Mouse (Mus musculus): ENCODE results near the gene Clybl. TPM values are rescaled to one million over a fixed set of nuclear protein-coding genes. Genes with fewer than 3 reads are reported as not detected.

The Clybl gene
- polyA plus RNA-seq, 1 experiment = 342 TPM

DNA sequence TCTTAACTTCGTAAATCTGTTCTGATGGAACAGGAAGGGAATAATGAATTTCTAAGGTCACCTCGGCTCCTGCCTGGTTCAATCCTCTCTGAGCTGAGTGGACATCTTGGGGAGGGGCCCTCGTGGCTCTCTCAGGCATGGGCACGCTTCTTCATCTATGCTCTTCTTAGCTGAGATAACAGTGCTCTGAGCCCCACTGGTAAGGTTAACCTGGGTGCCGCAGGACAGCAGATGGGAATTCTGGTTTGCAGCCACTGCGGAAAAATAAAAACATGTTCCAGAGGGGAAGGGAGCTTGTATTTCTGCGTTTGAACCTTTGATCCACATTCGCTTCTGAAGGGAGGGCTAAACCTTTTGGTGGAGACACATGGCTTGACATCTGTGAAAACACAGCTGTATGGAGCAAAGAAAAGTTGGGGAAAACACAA, 43.0 kb downstream of the Clybl start:
- Histone ChIP-seq H3K4me1 (ENCODE audit: control insufficient read depth, insufficient read depth, insufficient read length, low read length) (no peaks in the 10 kb centered on the region), H3K4me3 (ENCODE audit: insufficient read depth, low read depth, low read length) (no peak overlapping the region), H3K27ac (replicated peaks; ENCODE audit: low read depth, low read length) (no peak overlapping the region)

- Histone ChIP-seq H3K27ac (replicated peaks; ENCODE audit: low read depth, low read length) (no peak overlapping the region), H3K4me3 (ENCODE audit: insufficient read depth, low read depth, low read length) (no peak overlapping the region)
Observed at GRCm38 (mm10) chr14:122225479-122226132, 44.1 kb downstream of the Clybl start.

DNA sequence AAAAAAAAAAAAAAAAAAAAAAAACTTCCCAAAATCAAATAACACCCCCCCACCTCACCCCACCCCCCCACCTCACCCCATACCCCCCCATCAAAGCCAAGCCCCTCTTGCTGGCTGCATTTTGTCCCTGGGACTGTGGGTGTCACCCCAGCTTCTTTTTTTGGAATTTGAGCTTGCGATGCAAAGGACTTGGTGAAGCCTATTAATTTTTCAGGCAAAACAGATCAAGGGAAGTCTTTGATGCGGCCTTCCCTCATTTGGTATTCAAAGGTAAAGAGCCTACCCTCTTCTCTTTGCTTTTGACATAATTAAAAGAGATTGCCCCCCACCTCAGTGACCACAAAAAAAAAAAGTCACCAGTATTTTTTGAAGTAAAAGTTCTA, 44.6 kb downstream of the Clybl start:
- Histone ChIP-seq H3K4me1 (ENCODE audit: control insufficient read depth, insufficient read depth, insufficient read length, low read length) (no peaks in the 10 kb centered on the region), H3K4me3 (ENCODE audit: insufficient read depth, low read depth, low read length) (no peak overlapping the region), H3K27ac (replicated peaks; ENCODE audit: low read depth, low read length) (no peak overlapping the region)

More at GRCm38 (mm10) chr14:122225479-122226132, 44.1 kb downstream of the Clybl start:
- H3K4me1 ChIP-seq (ENCODE audit: control insufficient read depth, insufficient read depth, insufficient read length, low read length) = no peaks in the 10 kb centered on the region

DNA sequence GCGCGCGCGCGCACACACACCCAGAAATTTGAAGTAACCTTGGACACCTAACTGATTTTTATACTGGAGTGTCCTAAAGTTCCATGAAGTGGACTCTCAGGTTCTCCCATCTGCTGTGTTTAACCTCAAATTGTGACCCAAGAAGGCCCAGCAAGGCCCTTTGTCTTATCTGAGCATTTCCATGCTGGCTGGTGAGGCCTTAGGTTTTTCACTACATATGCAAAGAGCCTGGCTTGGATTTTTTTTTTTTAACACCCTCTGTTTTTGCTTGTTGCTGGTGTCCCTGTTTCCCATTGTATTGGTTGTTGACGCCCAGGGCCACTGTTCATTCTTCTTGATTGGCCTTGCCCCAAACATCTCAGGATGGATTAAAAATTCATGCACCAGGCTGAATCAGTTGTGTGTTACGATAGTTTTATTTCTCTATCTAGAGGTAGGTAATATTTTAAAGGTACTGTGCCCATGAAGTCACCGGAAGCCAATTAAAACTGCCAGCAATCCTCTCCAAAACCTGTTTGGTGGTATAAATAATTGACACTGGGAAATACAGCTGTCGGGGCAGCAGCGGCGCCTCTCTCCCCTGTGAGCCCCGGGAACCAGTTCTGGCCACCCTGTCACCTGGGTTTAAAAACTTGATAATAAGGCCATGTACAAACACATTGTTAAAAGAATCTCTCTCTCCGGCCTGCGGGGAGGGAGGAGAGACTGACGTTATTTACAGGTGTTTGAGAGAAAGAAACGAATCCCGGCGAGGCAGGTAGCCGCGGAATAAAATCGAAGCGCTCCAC, 45.4 kb downstream of the Clybl start:
- H3K27ac ChIP-seq (replicated peaks; ENCODE audit: low read depth, low read length) = no peak overlapping the region
- H3K4me1 ChIP-seq (ENCODE audit: control insufficient read depth, insufficient read depth, insufficient read length, low read length) = no peaks in the 10 kb centered on the region
- no peak overlapping the region for H3K4me3 ChIP-seq (ENCODE audit: insufficient read depth, low read depth, low read length)

DNA sequence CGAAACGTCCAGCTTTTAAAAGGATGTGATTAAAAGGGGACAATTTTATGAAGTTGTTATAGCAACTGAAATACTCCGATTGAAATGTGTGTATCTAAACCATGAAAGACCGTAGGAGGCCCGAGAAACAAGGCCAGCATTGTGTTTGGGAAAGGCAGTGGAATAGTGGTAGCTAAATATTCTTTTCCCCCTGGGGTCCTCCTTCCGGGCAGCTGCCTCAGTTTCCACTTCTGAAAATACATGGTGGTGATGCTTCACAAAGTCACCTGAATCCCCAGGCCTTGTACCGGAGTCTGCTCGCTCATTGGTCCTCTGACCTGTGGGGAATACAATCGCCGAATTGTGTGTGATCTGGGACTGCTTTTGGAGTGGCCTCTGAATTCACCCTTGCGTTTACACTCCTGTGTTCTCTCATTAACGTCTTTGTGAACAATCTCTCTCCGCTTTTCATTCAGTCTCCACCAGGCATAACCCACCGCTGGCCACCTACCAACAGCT, 46.0 kb downstream of the Clybl start:
- H3K4me3 ChIP-seq (ENCODE audit: insufficient read depth, low read depth, low read length) = no peak overlapping the region
- no peaks in the 10 kb centered on the region for H3K4me1 ChIP-seq (ENCODE audit: control insufficient read depth, insufficient read depth, insufficient read length, low read length)
- H3K27ac ChIP-seq (replicated peaks; ENCODE audit: low read depth, low read length) = no peak overlapping the region

GRCm38 (mm10) chr14:122228816-122229551, 47.5 kb downstream of the Clybl start:
- no peak overlapping the region for H3K27ac ChIP-seq (replicated peaks; ENCODE audit: low read depth, low read length)
- H3K4me1 ChIP-seq (ENCODE audit: control insufficient read depth, insufficient read depth, insufficient read length, low read length) = no peaks in the 10 kb centered on the region
- H3K4me3 ChIP-seq (ENCODE audit: insufficient read depth, low read depth, low read length) = no peak overlapping the region

GRCm38 (mm10) chr14:122229988-122230387, 48.5 kb downstream of the Clybl start:
- no peaks in the 10 kb centered on the region for H3K4me1 ChIP-seq (ENCODE audit: control insufficient read depth, insufficient read depth, insufficient read length, low read length)
- H3K27ac ChIP-seq (replicated peaks; ENCODE audit: low read depth, low read length) = no peak overlapping the region
- H3K4me3 ChIP-seq (ENCODE audit: insufficient read depth, low read depth, low read length) = no peak overlapping the region

DNA sequence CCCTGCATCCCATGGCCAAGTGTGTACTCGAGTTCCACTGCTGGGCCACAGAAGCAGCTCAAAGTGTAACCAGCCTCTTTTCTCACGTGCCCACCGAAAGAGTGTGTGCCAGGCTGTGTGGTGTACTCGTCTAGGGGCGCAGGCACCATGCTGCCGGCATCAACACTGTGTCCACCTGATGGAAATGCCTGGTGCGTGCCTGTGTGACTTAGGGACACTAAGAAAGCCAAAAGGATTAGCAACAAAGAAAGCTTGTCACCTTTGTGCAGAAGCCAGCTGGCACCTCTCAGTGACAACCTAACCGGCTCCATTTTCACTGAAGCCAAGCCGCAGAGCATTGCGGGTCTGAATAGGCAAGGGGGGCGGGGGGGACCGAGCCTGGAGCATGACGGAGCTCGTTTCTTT, 49.1 kb downstream of the Clybl start:
- no peak overlapping the region for H3K4me3 ChIP-seq (ENCODE audit: insufficient read depth, low read depth, low read length)
- H3K4me1 ChIP-seq (ENCODE audit: control insufficient read depth, insufficient read depth, insufficient read length, low read length) = no peaks in the 10 kb centered on the region
- H3K27ac ChIP-seq (replicated peaks; ENCODE audit: low read depth, low read length) = no peak overlapping the region

DNA sequence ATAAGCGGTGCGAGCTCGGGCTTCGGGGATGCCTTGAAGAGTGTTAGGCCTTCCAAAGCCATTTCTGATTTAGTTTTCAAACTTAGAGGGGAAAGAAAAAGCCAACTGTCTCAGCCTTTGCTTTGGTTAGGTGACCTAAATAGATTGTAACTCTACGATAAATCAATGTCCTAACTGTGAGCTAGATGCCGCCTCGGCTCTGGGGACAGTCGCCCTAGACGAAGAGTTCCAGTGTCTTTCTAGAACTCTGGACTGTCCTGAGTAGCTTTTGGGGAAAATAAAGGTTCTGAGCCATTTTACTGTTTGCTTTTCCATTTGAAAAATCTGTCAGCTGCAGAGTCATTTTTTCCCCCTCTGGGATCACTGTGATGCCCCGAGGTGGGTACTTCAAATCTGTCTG, 49.6 kb downstream of the Clybl start:
- H3K27ac ChIP-seq (replicated peaks; ENCODE audit: low read depth, low read length) = no peak overlapping the region
- no peak overlapping the region for H3K4me3 ChIP-seq (ENCODE audit: insufficient read depth, low read depth, low read length)
- no peaks in the 10 kb centered on the region for H3K4me1 ChIP-seq (ENCODE audit: control insufficient read depth, insufficient read depth, insufficient read length, low read length)

- Histone ChIP-seq H3K27ac (replicated peaks; ENCODE audit: low read depth, low read length) (no peak overlapping the region), H3K4me1 (ENCODE audit: control insufficient read depth, insufficient read depth, insufficient read length, low read length) (no peaks in the 10 kb centered on the region), H3K4me3 (ENCODE audit: insufficient read depth, low read depth, low read length) (no peak overlapping the region)
Observed at GRCm38 (mm10) chr14:122233212-122233714, 51.8 kb downstream of the Clybl start.

- Histone ChIP-seq H3K4me1 (ENCODE audit: control insufficient read depth, insufficient read depth, insufficient read length, low read length) (no peaks in the 10 kb centered on the region), H3K27ac (replicated peaks; ENCODE audit: low read depth, low read length) (no peak overlapping the region), H3K4me3 (ENCODE audit: insufficient read depth, low read depth, low read length) (no peak overlapping the region)
Observed at GRCm38 (mm10) chr14:122243874-122244273, 62.4 kb downstream of the Clybl start.

- no peak overlapping the region for H3K4me3 ChIP-seq (ENCODE audit: insufficient read depth, low read depth, low read length)
- H3K4me1 ChIP-seq (ENCODE audit: control insufficient read depth, insufficient read depth, insufficient read length, low read length) = no peaks in the 10 kb centered on the region
- no peak overlapping the region for H3K27ac ChIP-seq (replicated peaks; ENCODE audit: low read depth, low read length)
Observed at GRCm38 (mm10) chr14:122246919-122247859, 65.7 kb downstream of the Clybl start.

DNA sequence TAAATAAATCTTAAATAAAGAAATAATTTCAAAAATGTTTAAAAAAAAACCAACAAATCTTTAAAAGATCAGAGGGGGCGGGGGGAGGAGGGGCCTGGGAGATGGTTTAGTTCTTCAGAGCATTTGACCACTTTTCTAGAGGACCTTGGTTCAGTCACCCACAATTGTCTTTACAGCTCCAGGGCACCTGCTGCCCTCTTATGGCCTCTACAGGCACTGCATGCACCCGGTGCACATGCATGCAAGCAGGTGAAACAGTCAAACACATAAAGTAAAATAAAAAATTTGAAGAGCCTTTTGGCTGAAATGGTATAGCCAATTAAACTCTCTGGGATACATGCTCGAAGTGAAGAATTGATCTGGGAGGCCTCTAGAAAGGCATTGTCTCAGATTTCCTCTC, 67.6 kb downstream of the Clybl start:
- no peak overlapping the region for H3K4me3 ChIP-seq (ENCODE audit: insufficient read depth, low read depth, low read length)
- no peak overlapping the region for H3K27ac ChIP-seq (replicated peaks; ENCODE audit: low read depth, low read length)
- H3K4me1 ChIP-seq (ENCODE audit: control insufficient read depth, insufficient read depth, insufficient read length, low read length) = no peaks in the 10 kb centered on the region

GRCm38 (mm10) chr14:122251346-122251745, 69.8 kb downstream of the Clybl start:
- H3K4me1 ChIP-seq (ENCODE audit: control insufficient read depth, insufficient read depth, insufficient read length, low read length) = no peaks in the 10 kb centered on the region
- no peak overlapping the region for H3K4me3 ChIP-seq (ENCODE audit: insufficient read depth, low read depth, low read length)
- H3K27ac ChIP-seq (replicated peaks; ENCODE audit: low read depth, low read length) = no peak overlapping the region

All from brown adipose tissue, adult 24 weeks (tissue).